Mouse (Mus musculus): ENCODE measurements at regions not wholly inside any gene's neighbourhood (a gene's known extent, or its start where the extent isn't known, plus 50 kb on each side); places are given as distances from the start of the nearest gene placed in this dataset.

DNA sequence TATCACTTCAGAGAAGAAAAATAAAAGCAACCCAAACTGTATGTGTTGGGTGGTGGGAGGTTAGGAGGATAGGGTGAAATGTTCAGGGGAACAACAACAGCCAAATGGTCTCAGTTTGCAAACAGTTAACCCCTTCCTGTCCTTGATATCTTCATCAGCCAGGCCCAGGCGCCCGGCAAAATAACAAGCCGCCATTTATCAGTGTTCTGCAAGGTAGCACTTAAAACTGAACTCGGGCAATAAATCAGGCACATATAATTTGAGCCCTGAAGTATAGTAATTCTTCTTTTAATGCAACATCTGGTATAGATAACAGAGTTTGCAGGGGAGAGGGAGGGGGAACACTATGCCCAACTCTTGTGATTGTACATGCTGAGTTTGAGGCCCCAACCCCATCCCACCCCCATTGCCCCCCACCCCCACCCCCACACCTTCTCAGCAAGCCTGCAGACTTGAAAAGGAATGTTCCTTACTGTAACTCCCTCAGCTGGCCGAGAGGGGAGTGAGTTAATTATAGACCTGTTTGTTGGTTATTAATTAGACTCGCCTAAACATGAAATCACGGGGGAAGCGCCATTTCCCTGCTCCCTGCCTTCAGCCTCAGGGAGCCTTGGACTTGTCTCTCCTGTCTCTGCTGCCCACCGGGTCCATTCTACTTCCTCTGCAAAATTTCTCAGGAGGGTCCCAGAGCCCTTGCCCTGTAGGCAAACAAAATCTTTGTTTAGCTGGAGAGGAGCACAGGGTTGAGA lies 223.9 kb upstream of the Usp24 start:
- no peak overlapping the region for H3K4me3 ChIP-seq (ENCODE audit: insufficient read depth, low read depth, low read length)
- H3K27ac ChIP-seq (replicated peaks; ENCODE audit: low read depth, low read length) = no peak overlapping the region
- H3K4me1 ChIP-seq (ENCODE audit: control insufficient read depth, insufficient read depth, insufficient read length, low read length) = peaks cover 9% of the 10 kb centered on the region; the same call in 1 of the 2 replicates

DNA sequence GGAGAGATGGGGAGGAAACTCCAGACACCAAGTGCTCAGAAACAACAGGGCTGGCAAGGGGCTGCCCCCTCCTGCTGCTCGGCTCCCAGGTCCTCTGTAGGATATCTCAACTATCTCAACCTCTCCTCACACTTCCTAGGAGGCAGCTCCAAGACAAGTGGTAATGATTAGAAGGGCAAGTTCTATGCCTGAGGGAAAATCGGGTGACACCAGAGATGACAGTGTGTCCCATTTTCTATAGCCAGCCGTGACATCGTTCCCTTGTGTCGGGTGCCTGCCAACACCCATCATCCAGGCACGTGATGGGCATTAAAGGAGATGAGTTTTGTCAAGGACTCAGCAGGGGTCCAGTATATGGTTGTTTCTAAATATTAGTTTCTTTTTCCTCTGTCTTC lies 223.3 kb upstream of the Usp24 start:
- Histone ChIP-seq H3K4me3 (ENCODE audit: insufficient read depth, low read depth, low read length) (no peak overlapping the region), H3K27ac (replicated peaks; ENCODE audit: low read depth, low read length) (no peak overlapping the region), H3K4me1 (ENCODE audit: control insufficient read depth, insufficient read depth, insufficient read length, low read length) (peaks cover 9% of the 10 kb centered on the region; the same call in 1 of the 2 replicates)

GRCm38 (mm10) chr4:106093252-106093651 lies 222.8 kb upstream of the Usp24 start:
- Histone ChIP-seq H3K27ac (replicated peaks; ENCODE audit: low read depth, low read length) (no peak overlapping the region), H3K4me3 (ENCODE audit: insufficient read depth, low read depth, low read length) (no peak overlapping the region), H3K4me1 (ENCODE audit: control insufficient read depth, insufficient read depth, insufficient read length, low read length) (peaks cover 9% of the 10 kb centered on the region; the same call in 1 of the 2 replicates)

GRCm38 (mm10) chr4:106094882-106095556 lies 221.0 kb upstream of the Usp24 start:
- Histone ChIP-seq H3K4me1 (ENCODE audit: control insufficient read depth, insufficient read depth, insufficient read length, low read length) (peaks cover 12% of the 10 kb centered on the region; the same call in 1 of the 2 replicates), H3K4me3 (ENCODE audit: insufficient read depth, low read depth, low read length) (no peak overlapping the region), H3K27ac (replicated peaks; ENCODE audit: low read depth, low read length) (peak overlapping the region; percentile 76)

DNA sequence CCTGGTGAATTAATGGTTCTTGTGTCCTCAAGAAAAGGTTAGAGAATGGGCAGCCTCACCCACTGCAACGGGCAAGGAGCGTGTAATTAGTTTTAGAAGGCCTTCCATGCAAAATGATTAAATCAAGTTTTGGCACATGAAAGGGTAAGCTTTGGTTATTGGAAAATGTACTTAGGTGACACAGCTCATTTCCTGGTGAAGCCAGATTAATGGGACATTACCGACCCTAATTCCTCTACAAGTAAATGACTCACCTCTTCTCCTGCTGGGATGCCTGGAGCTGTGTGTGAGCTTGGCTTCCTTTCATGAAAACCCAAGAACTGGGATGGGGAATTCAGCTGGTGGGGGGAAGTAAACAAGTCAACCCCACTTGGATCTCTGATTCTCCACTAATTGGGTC lies 219.9 kb upstream of the Usp24 start:
- Histone ChIP-seq H3K4me1 (ENCODE audit: control insufficient read depth, insufficient read depth, insufficient read length, low read length) (peaks cover 14% of the 10 kb centered on the region; the same call in 1 of the 2 replicates), H3K4me3 (ENCODE audit: insufficient read depth, low read depth, low read length) (no peak overlapping the region), H3K27ac (replicated peaks; ENCODE audit: low read depth, low read length) (no peak overlapping the region)

- Histone ChIP-seq H3K27ac (replicated peaks; ENCODE audit: low read depth, low read length) (peak overlapping the region; percentile 74), H3K4me3 (ENCODE audit: insufficient read depth, low read depth, low read length) (no peak overlapping the region), H3K4me1 (ENCODE audit: control insufficient read depth, insufficient read depth, insufficient read length, low read length) (peaks cover 14% of the 10 kb centered on the region; the same call in 1 of the 2 replicates)
Observed at GRCm38 (mm10) chr4:106097846-106098245, 218.2 kb upstream of the Usp24 start.

DNA sequence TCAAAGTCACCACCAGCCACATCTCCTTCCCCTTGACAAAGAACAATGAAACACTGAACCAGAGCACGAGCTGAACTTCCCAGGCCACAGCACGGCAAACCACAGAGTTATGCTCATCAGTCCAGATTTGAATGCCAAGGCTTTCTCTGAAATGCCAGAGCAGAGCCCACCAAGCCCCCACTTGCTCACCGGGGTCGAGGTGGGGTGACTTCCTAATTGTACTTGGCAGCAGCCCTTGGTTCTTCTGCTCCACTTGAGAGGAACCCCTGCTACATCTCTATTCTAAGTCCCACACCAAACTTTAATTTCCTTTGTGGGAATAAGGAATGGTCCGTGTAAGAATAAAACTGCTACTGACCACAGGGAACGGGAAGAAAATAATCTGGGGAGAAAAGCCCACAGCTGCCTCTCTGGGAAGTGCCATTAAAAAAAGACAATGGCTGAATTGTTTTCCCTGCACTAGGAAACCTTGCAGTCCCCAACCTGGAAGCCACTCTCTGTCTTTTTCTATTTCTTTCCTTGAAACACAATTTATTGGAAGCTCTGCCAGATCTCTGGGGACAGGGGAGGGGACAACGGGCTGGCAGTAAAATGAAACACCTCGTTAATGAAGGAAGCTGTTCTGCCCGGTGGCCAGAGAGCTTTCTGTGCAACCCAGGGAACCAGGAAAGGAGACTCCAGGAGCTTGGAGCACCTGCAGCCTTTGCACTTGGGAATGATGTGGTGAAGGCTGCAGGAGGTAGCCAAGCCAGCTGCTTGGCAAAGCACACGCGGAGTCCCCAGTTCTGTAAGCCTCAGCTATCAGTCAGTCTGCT lies 215.6 kb upstream of the Usp24 start:
- Histone ChIP-seq H3K4me3 (ENCODE audit: insufficient read depth, low read depth, low read length) (no peak overlapping the region), H3K4me1 (ENCODE audit: control insufficient read depth, insufficient read depth, insufficient read length, low read length) (peaks cover 9% of the 10 kb centered on the region; the same call in 1 of the 2 replicates), H3K27ac (replicated peaks; ENCODE audit: low read depth, low read length) (no peak overlapping the region)

- Histone ChIP-seq H3K4me1 (ENCODE audit: control insufficient read depth, insufficient read depth, insufficient read length, low read length) (0 out of 2 replicates have a peak, but pooled peaks cover 5% of the 10 kb centered on the region), H3K27ac (replicated peaks; ENCODE audit: low read depth, low read length) (no peak overlapping the region), H3K4me3 (ENCODE audit: insufficient read depth, low read depth, low read length) (no peak overlapping the region)
Observed at GRCm38 (mm10) chr4:106101904-106102303, 214.1 kb upstream of the Usp24 start.

GRCm38 (mm10) chr4:106102451-106102977 lies 213.5 kb upstream of the Usp24 start:
- no peak overlapping the region for H3K27ac ChIP-seq (replicated peaks; ENCODE audit: low read depth, low read length)
- H3K4me3 ChIP-seq (ENCODE audit: insufficient read depth, low read depth, low read length) = no peak overlapping the region
- 0 out of 2 replicates have a peak, but pooled peaks cover 5% of the 10 kb centered on the region for H3K4me1 ChIP-seq (ENCODE audit: control insufficient read depth, insufficient read depth, insufficient read length, low read length)

DNA sequence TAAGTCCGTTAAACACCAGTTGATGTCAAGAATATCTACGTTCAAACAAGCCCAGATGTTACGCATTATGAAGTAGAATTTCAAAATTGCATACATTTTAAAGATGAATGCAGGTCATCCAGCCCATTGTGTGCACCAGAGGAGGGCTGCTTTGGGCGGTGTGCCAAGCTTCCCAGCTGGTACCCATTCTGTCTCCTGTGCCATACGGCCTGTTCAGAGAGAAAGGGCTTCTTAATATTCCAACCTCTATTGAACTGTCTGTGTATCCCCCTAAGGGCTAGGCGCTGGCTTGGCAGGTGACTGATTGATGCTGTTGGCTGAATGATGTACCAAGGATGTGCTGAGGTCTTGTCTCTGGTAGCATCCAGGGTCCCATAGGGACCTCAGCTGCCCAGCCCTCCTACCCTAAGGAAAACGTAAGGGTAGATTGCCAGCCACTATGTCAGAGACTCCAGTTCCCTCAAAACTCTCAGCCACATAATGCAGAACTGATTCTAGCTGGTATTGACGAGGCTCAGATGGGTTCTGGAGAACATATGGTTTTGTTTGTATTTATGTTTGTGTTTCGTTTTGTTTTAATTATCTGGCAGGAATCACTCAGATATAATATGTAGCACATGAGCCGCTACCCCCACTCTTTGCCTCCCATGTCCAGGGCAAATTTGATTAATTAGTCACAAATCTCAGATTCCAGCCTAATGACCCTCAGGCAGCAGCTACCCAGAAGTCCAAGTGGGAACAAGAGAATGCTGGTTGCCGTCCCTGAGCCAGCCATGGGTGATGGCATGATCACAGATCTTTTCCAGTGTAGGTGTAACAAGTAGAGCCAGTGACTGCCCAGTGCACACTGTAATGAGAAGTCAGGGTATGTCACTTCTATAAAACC lies 212.0 kb upstream of the Usp24 start:
- Histone ChIP-seq H3K27ac (replicated peaks; ENCODE audit: low read depth, low read length) (no peak overlapping the region), H3K4me1 (ENCODE audit: control insufficient read depth, insufficient read depth, insufficient read length, low read length) (0 out of 2 replicates have a peak, but pooled peaks cover 3% of the 10 kb centered on the region), H3K4me3 (ENCODE audit: insufficient read depth, low read depth, low read length) (no peak overlapping the region)

- Histone ChIP-seq H3K27ac (replicated peaks; ENCODE audit: low read depth, low read length) (no peak overlapping the region), H3K4me3 (ENCODE audit: insufficient read depth, low read depth, low read length) (no peak overlapping the region), H3K4me1 (ENCODE audit: control insufficient read depth, insufficient read depth, insufficient read length, low read length) (no peaks in the 10 kb centered on the region)
Observed at GRCm38 (mm10) chr4:106112981-106113380, 203.0 kb upstream of the Usp24 start.

DNA sequence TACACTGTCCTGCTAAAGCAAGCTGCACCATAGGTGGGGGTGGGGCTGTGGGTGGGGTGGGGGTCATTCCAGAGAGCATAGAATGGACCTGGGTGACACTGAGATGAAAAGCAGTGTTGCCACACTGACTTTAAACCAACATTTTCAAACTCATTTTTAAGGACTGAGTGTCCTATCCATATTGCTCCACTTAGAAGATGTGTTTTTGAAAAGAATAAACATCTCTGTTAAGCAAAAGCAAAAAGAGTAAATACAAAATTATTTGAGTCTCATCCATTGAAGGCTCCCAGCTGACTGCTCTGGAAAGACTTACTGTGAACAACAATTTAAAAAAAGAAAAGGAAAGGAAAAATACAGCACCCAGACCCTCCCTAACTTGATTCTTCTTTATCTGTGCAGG lies 202.3 kb upstream of the Usp24 start:
- no peaks in the 10 kb centered on the region for H3K4me1 ChIP-seq (ENCODE audit: control insufficient read depth, insufficient read depth, insufficient read length, low read length)
- no peak overlapping the region for H3K27ac ChIP-seq (replicated peaks; ENCODE audit: low read depth, low read length)
- H3K4me3 ChIP-seq (ENCODE audit: insufficient read depth, low read depth, low read length) = no peak overlapping the region

- Histone ChIP-seq H3K27ac (replicated peaks; ENCODE audit: low read depth, low read length) (no peak overlapping the region), H3K4me3 (ENCODE audit: insufficient read depth, low read depth, low read length) (no peak overlapping the region), H3K4me1 (ENCODE audit: control insufficient read depth, insufficient read depth, insufficient read length, low read length) (no peaks in the 10 kb centered on the region)
Observed at GRCm38 (mm10) chr4:106116611-106117010, 199.4 kb upstream of the Usp24 start.

- no peaks in the 10 kb centered on the region for H3K4me1 ChIP-seq (ENCODE audit: control insufficient read depth, insufficient read depth, insufficient read length, low read length)
- no peak overlapping the region for H3K4me3 ChIP-seq (ENCODE audit: insufficient read depth, low read depth, low read length)
- no peak overlapping the region for H3K27ac ChIP-seq (replicated peaks; ENCODE audit: low read depth, low read length)
Observed at GRCm38 (mm10) chr4:106121306-106121705, 194.7 kb upstream of the Usp24 start.
